Mouse (Mus musculus): ENCODE results near the gene E130308A19Rik.
A peak's percentile ranks its signal among the peaks of the same experiment; 100 is the strongest.

E130308A19Rik gene

GRCm38 (mm10) chr4:59805968-59806878 is 180.2 kb downstream of the E130308A19Rik start:
- peak; percentile 26; the same call in 1 of the 2 replicates for ATAC-seq (ENCODE audit: insufficient number of reproducible peaks, low FRiP score, low TSS enrichment)

DNA sequence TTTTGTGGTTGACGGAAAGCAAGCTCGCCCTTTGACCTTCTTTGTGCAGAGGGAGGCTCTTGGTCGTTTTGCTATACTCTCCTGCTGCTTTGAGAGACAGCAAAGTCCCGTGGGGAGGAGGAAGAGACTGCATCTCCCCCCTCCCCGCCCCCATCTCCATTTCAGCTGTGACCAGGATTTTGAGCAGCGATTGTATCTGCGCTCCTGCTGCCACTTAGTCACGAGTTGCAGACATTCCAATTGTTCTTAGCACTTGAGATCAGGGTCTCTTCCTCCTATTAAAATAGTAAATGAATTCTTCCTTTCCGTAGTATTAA is 180.8 kb downstream of the E130308A19Rik start:
- ATAC-seq (ENCODE audit: insufficient number of reproducible peaks, low FRiP score, low TSS enrichment) = no peak

DNA sequence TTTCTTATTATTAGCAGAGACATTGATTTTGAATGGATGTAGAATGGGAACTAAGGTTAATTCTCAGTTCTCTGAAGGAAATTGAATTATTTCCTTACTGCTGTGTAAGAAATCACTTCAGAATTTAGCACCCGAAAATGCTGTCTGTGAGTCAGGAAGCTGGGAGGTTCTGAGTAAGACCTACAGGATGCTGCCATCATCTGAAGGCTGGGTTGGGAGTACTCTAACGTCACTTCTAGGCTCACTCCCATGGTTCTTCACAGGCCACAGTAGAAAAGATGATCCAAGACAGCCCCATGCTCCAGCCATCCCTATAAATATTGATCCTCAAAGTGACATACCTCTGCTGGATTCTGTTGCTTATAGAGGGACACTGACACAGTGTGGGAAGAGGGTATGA is 181.5 kb downstream of the E130308A19Rik start:
- no peak for ATAC-seq (ENCODE audit: insufficient number of reproducible peaks, low FRiP score, low TSS enrichment)

GRCm38 (mm10) chr4:59808396-59808795 is 182.4 kb downstream of the E130308A19Rik start:
- no peak for ATAC-seq (ENCODE audit: insufficient number of reproducible peaks, low FRiP score, low TSS enrichment)

Data from cerebellum, adult (tissue).